8 mouse cellular contexts compared by ENCODE assay signal in the genomic region with DNA sequence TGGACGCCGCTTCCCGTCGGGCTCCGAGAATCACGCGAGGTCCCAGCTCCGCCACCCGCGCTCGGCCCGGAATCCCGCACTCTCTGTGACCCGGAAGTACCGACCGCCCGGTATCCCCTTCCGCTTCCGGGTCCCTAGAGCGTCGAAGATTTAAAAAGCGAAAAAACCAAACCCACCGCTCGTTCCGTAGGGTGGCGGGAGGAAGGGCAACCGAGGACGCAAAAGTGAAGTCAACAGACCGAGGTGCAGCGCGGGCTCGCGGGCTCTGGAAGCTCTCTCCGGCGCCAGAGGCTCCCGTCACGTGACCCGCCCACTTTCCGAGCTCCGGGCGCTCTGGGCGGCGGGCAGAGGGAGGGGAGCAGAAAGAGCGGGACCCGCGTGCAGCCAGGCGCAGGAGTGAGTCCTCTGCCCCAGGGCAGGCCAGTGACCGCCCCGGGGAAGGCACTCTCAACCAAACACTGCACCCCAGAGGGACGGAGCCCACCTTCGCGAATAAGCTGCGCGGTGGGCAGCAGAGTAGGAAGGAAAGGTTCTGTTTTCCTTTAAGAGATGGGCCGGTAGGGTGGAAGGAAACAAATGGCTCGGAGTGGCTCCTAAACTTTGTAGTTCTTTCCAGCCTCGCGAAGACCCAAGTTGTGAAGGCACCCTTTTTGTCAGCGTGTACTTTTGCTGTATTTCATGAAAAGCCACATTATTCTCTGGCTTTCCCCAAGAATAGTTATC. TPM values are rescaled to one million over a fixed set of nuclear protein-coding genes. Genes with fewer than 3 reads are reported as not detected.
A peak's percentile ranks its signal among the peaks of the same experiment; 100 is the strongest.
DNase-seq lines count a peak whose midpoint lies in the region; ATAC-seq and TF ChIP-seq lines count a peak whose summit lies in the region.

A gene (minus strand): TSS at position 261 of the 723 bp plus-strand sequence.

- H3K4me3 ChIP-seq in bone marrow macrophage, adult 2 months (ENCODE audit: insufficient read depth, low read length), result peak within 1 kb of the TSS; percentile 80
- peak within 1 kb of the TSS; percentile 79 for H3K4me3 ChIP-seq in embryonic fibroblast, embryonic 13.5 days (ENCODE audit: insufficient read depth, low read length)
- peak within 1 kb of the TSS; percentile 100 for H3K4me3 ChIP-seq in heart, embryonic 11.5 days (ENCODE audit: low read depth, low read length)
- H3K4me3 ChIP-seq in kidney, embryonic 16.5 days (ENCODE audit: low read length), result peak within 1 kb of the TSS; percentile 99
- peak within 1 kb of the TSS; percentile 76 for H3K4me3 ChIP-seq in liver, adult 2 months (ENCODE audit: insufficient read depth, low read depth, low read length)
- H3K4me3 ChIP-seq in myocyte, result peak within 1 kb of the TSS; percentile 96

- TF ChIP-seq CTCF in bone marrow macrophage, adult 2 months (IDR thresholded peaks at IDR 0.05; ENCODE audit: low read depth, low read length), result no peak
- TF ChIP-seq CTCF in embryonic fibroblast, embryonic 13.5 days (IDR thresholded peaks at IDR 0.05; ENCODE audit: borderline replicate concordance, insufficient read depth, low read length), result no peak
- TF ChIP-seq CTCF in liver, adult 2 months (IDR thresholded peaks at IDR 0.05; ENCODE audit: low read depth, low read length), result no peak

- peak within 1 kb of the TSS; percentile 68 for H3ac ChIP-seq in myocyte (ENCODE audit: control insufficient read depth, insufficient read length)

- H3K4me2 ChIP-seq in heart, embryonic 11.5 days, result peak within 1 kb of the TSS; percentile 84
- H3K4me2 ChIP-seq in kidney, embryonic 16.5 days (replicated peaks; ENCODE audit: low read depth, low read length), result peak within 1 kb of the TSS; percentile 86
- peak within 1 kb of the TSS; percentile 85 for H3K4me2 ChIP-seq in myocyte (ENCODE audit: low read depth)

- TF ChIP-seq POLR2A in bone marrow macrophage, adult 2 months (IDR thresholded peaks at IDR 0.05; ENCODE audit: borderline replicate concordance, low read depth, low read length), result no peak
- peak; percentile 66; the same call in 1 of the 2 replicates for TF ChIP-seq POLR2A in embryonic fibroblast, embryonic 13.5 days (IDR thresholded peaks at IDR 0.05; ENCODE audit: low read depth, low read length)
- TF ChIP-seq POLR2A in liver, adult 2 months (IDR thresholded peaks at IDR 0.05; ENCODE audit: extremely low read depth, insufficient read depth, low read length), result peak; percentile 56; the same call in 1 of the 2 replicates
- peak; percentile 73 for TF ChIP-seq POLR2A in myocyte (IDR thresholded peaks at IDR 0.05; ENCODE audit: insufficient read length, low read depth)

- WGBS in heart, embryonic 11.5 days (ENCODE audit: insufficient replicate concordance), result under 1% methylated on average over 59 of the region's 59 CpGs
- WGBS in kidney, embryonic 16.5 days, result under 1% methylated on average over 58 of the region's 59 CpGs
- WGBS in liver, adult 2 months, result under 1% methylated on average over 59 of the region's 59 CpGs

- H3K27me3 ChIP-seq in heart, embryonic 11.5 days (ENCODE audit: control insufficient read depth, insufficient read depth, low read length), result no peaks in the 10 kb centered on the region
- H3K27me3 ChIP-seq in kidney, embryonic 16.5 days (ENCODE audit: insufficient read depth, low read length), result no peaks in the 10 kb centered on the region
- H3K27me3 ChIP-seq in liver, adult 2 months (ENCODE audit: control insufficient read depth, insufficient read depth, low read length), result no peaks in the 10 kb centered on the region
- no peaks in the 10 kb centered on the region for H3K27me3 ChIP-seq in myocyte (ENCODE audit: control insufficient read depth, insufficient read depth, insufficient read length)
- no peaks in the 10 kb centered on the region for H3K27me3 ChIP-seq in splenic B cell, adult 2 months (ENCODE audit: control insufficient read depth, insufficient read depth, low read length, poor library complexity, severe bottlenecking)

- no peaks in the 10 kb centered on the region for H3K9me3 ChIP-seq in heart, embryonic 11.5 days (replicated peaks; ENCODE audit: control insufficient read depth, low read length)
- H3K9me3 ChIP-seq in kidney, embryonic 16.5 days (ENCODE audit: low read length), result no peaks in the 10 kb centered on the region

- peaks cover 17% of the 10 kb centered on the region for H3K36me3 ChIP-seq in heart, embryonic 11.5 days (ENCODE audit: control insufficient read depth, insufficient read depth, low read length)
- H3K36me3 ChIP-seq in kidney, embryonic 16.5 days (ENCODE audit: insufficient read depth, low read length), result peaks cover 29% of the 10 kb centered on the region
- peaks cover 19% of the 10 kb centered on the region for H3K36me3 ChIP-seq in liver, adult 2 months (ENCODE audit: control insufficient read depth, insufficient read depth, low read length)
- H3K36me3 ChIP-seq in myocyte (ENCODE audit: control insufficient read depth, insufficient read depth), result peaks cover 6% of the 10 kb centered on the region
- peaks cover 8% of the 10 kb centered on the region for H3K36me3 ChIP-seq in splenic B cell, adult 2 months (ENCODE audit: control insufficient read depth, insufficient read depth, low read length, poor library complexity, severe bottlenecking)

- peak; percentile 89 for ATAC-seq in heart, embryonic 11.5 days (replicated peaks; ENCODE audit: insufficient number of reproducible peaks, low FRiP score, low TSS enrichment)
- ATAC-seq in kidney, embryonic 16.5 days (ENCODE audit: low FRiP score, low TSS enrichment), result peak; percentile 95

- H3K9ac ChIP-seq in heart, embryonic 11.5 days (ENCODE audit: low read depth, low read length), result peak within 1 kb of the TSS; percentile 98
- peak within 1 kb of the TSS; percentile 98 for H3K9ac ChIP-seq in kidney, embryonic 16.5 days (replicated peaks; ENCODE audit: low read length)
- peak within 1 kb of the TSS; percentile 86 for H3K9ac ChIP-seq in liver, adult 2 months (ENCODE audit: low read depth, low read length)

- peak; percentile 94 for DNase-seq in A20 (ENCODE audit: low read depth, low spot score)
- DNase-seq in liver, adult 2 months (ENCODE audit: extremely low read depth, low read depth, low spot score), result peak; percentile 66
- peak; percentile 82 for DNase-seq in splenic B cell, adult 2 months (ENCODE audit: low read depth, low spot score)

- H3K4me1 ChIP-seq in bone marrow macrophage, adult 2 months (ENCODE audit: control insufficient read depth, insufficient read depth, low read length), result peaks cover 12% of the 10 kb centered on the region
- no peaks in the 10 kb centered on the region; the same call in 1 of the 2 replicates for H3K4me1 ChIP-seq in embryonic fibroblast, embryonic 13.5 days (ENCODE audit: control insufficient read depth, insufficient read depth, low read length)
- no peaks in the 10 kb centered on the region for H3K4me1 ChIP-seq in heart, embryonic 11.5 days (ENCODE audit: control insufficient read depth, insufficient read depth, low read length)
- H3K4me1 ChIP-seq in kidney, embryonic 16.5 days (ENCODE audit: insufficient read depth, low read length), result peaks cover 17% of the 10 kb centered on the region
- H3K4me1 ChIP-seq in liver, adult 2 months (ENCODE audit: control insufficient read depth, insufficient read depth, low read length), result peaks cover 3% of the 10 kb centered on the region; the same call in 1 of the 2 replicates

- H3K79me2 ChIP-seq in liver, adult 2 months (ENCODE audit: control insufficient read depth, insufficient read depth, low read length), result peaks cover 17% of the 10 kb centered on the region; the same call in 1 of the 2 replicates
- peaks cover 49% of the 10 kb centered on the region for H3K79me2 ChIP-seq in myocyte (ENCODE audit: control insufficient read depth, insufficient read depth)

- H3K27ac ChIP-seq in bone marrow macrophage, adult 2 months (ENCODE audit: insufficient read depth, low read depth, low read length), result peak within 1 kb of the TSS; percentile 99
- peak within 1 kb of the TSS; percentile 93 for H3K27ac ChIP-seq in embryonic fibroblast, embryonic 13.5 days (ENCODE audit: insufficient read depth, low read length)
- H3K27ac ChIP-seq in heart, embryonic 11.5 days (ENCODE audit: low read depth, low read length), result peak within 1 kb of the TSS; percentile 99
- H3K27ac ChIP-seq in kidney, embryonic 16.5 days (ENCODE audit: low read length), result peak within 1 kb of the TSS; percentile 99
- H3K27ac ChIP-seq in liver, adult 2 months (replicated peaks; ENCODE audit: insufficient read depth, low read depth, low read length), result peak within 1 kb of the TSS; percentile 91

TF ChIP-seq in myocyte, 11 proteins besides CTCF, POLR2A, EP300 and RAD21:
- no peak for TF ChIP-seq E2F4 (IDR thresholded peaks at IDR 0.05; ENCODE audit: insufficient read depth)
- TF ChIP-seq USF1 (IDR thresholded peaks at IDR 0.05; ENCODE audit: low read depth), result peak; percentile 93
- TF ChIP-seq TCF3 (IDR thresholded peaks at IDR 0.05; ENCODE audit: insufficient read length, low read depth), result no peak
- no peak for TF ChIP-seq SRF (IDR thresholded peaks at IDR 0.05; ENCODE audit: control insufficient read depth, insufficient read length, low read depth)
- peak; percentile 95 for TF ChIP-seq POLR2AphosphoS2 (IDR thresholded peaks at IDR 0.05; ENCODE audit: insufficient read length, low read depth)
- TF ChIP-seq REST (IDR thresholded peaks at IDR 0.05; ENCODE audit: insufficient read depth, insufficient read length), result no peak
- TF ChIP-seq MYOD1 (IDR thresholded peaks at IDR 0.05; ENCODE audit: control insufficient read depth in 1 of 3, insufficient read length in 2 of 3, low read depth in 2 of 3), result no peak
TF ChIP-seq in myocyte: peak in this region for 2.

RNA-seq across cellular contexts. Expression of the gene that starts here (rescaled TPM):
- 52.0 and 52.9 TPM in 2 replicates for polyA plus RNA-seq in bone marrow macrophage, adult 2 months (2012; ENCODE audit: insufficient read depth, insufficient read length, missing spikeins)
- polyA plus RNA-seq in embryonic fibroblast, embryonic 13.5 days (2011; ENCODE audit: insufficient read length, low read depth, missing spikeins), result 83.0 and 88.6 TPM in 2 replicates
- 28.0 and 50.5 TPM in 2 replicates for polyA plus RNA-seq in heart, embryonic 11.5 days (2014; fragmentation: Nextera tagmentation; extraction: Ambion mirVana)
- 51.1 and 60.0 TPM in 2 replicates for polyA plus RNA-seq in kidney, embryonic 16.5 days (2015; fragmentation: Nextera tagmentation; extraction: Ambion mirVana)
- total RNA-seq in liver, adult 2 months (2014; rRNA removed), result 13.6 and 16.0 TPM in 2 replicates
- 3.9 and 5.3 TPM in 2 replicates for polyA plus RNA-seq in liver, adult 2 months (2012; rRNA removed)
- polyA plus RNA-seq in myocyte (2012; fragmentation: generic; extraction: Trizol), result 11.7 TPM

Comparison
In these comparisons a context has a peak if more than half of its experiments do, and no peak if none do; other contexts are left out.
1. Peak in every context shown above with its lines: DNase-seq, ATAC-seq, H3K4me3 ChIP-seq and H3K27ac ChIP-seq.